Mouse (Mus musculus) urinary bladder, adult 2 months (tissue): Measurements from ENCODE around the gene Plekhh3. TPM values are rescaled to one million over a fixed set of nuclear protein-coding genes. Genes with fewer than 3 reads are reported as not detected.
"Not testable (repeated sequence)": the region's sequence is repeated elsewhere in the genome, so short reads cannot be mapped to it uniquely, and the experiment has no call there.

Experiments
- DNase-seq: peaks from one replicate; pipeline ENCODE4 v3.0.0; 2022; ENCODE audit warnings: low spot score
- polyA plus RNA-seq: library from polyadenylated mRNA; depleted of rRNA; stranded (reverse); fragments of >200 nt; gene quantifications from 2 replicates; pipeline ENCODE4 v1.2.3, GENCODE M21; 2012

The Plekhh3 gene
- polyA plus RNA-seq, 1 experiment: 33.9 TPM

DNA sequence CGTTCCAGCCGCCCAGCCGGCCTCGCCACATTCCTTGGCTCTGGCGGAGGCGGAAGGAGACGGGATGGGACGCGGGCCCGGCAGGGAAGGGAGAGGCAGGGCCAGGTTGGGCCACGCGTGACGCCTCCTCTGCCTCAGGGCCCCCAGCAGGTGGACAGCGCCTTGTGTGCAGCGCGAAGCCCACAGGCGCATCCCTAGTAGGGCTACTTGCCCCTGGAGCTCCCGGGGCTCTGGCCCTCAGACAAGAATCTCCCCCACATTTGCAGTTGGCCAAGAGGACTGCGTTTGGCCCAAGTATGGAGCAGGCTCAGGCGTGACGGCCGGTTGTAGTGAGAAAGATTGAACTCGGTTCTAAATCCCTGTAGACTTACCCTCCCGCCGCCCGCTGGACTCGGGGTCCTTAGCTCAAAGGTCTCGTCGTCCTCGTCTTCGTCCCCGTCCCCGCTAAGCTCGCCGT is 769 bp downstream of the Plekhh3 start, which contains the start of gene Cntnap1:
Gene Cntnap1 (plus strand): TSS at position 170 of the 457 bp plus-strand sequence.
- DNase-seq: peak; percentile 77

DNA sequence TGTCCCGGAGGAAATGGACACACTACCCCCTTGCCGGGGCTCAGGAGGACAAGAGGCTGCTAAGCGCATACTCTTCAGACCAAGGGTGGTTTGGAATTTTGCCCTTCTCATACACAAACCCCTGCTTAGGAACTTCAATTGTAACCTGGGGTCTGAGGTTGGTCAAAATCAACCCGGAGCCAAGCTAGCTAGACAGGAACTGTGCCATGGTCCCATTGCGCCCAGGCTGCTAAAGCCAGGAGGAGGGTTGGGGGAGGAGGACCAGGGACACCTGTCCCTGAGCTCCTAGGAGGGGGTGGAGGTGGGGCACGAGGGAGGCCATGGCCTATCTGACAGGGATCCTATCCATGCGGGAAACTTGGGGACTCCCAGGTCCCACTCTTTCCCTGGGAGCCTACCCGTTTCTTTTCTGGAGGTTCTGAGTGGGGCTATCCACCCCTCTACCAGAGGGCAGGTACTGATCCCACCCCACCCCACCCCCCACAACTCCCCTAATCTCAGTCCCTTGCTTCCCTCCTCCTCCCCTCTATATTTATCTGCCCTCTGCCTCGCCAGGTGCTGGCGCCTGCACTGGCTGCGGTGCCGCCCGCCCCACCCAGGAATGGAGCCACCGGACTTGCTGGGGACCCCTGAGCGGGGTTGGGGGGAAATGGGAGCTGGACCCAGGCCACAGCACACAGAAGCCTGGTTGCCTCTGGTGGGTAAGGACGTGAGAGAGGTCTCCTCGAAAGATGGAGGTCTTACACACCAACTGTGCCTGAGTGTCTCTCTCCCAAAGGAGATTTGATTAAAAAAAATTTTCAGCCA is 1.6 kb downstream of the Plekhh3 start:
- peak; percentile 42 for DNase-seq

- no peak for DNase-seq
Measured at GRCm38 (mm10) chr11:101168301-101168980, 2.7 kb downstream of the Plekhh3 start.

DNA sequence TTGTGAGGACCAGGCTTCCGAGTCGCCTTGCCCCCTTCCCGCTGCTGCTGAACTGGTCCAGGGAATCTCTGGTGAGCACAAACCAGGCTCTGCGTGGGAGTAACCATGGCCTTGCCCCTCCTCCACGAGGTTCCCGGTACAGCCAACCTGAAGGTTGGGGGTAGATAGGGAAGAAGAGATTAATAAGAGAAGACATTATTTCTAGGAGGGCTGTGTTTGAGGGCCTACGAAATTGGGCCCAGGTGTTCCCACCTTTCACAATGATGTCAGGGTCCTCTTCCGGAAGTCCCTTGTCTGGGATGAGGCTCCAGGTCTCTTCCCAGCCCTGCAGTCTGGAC is 3.2 kb downstream of the Plekhh3 start:
- no peak for DNase-seq

DNA sequence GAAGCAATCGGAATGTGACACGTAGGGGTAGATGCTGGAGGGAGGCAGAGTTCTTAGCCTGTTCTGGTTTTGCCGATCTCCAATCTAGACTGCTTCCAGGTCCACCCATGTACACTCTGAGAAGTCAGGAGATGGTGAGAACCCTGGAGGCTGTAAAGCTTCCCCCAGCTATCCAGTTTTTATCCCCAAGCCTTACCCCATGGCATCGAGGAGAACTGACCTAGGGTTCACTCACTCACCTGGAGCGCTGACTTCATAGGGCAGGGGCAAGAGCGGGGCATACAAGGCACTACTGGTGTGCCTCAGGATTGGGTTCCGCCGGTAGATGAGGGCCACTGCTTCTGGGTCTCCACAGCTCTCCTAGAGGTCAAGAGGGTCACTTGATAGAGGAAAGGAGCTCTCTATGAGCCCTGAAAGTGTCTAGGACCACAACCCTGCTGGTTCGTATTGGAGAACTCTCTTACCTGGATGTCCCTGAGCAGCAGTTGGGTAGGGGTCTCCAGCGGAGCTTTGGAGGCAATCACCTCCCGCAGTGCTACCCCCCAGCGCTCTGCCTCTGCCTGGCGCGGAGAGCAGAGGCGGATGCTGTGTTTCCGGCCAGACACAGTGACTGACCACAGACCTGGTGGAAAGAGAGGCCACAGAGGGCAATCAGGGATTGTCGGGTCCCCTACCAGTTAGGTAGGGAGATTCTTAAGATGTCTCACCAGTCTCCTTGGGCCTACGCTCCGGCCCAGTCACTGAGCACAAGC is 3.8 kb downstream of the Plekhh3 start:
- no peak for DNase-seq

DNA sequence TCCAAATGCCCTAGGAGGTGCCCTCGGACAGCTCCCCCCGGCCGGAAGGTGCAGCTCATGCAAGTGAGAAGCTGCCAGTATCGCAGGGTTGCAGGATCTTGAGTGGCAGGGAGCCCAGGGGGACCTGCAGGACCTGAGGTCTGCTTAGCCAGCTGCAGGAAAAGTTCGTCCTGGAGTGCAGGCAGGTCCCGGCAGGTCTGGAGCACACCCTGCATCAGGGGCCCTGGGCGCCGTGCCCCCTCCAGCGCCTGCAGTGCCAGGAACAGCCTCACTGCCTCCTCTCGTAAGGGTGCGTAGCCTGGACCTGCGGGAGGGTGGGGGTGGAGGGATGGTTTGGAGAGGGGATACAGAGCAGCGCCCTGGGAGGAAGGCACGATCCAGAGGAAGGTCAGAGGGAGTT is 4.8 kb downstream of the Plekhh3 start:
- peak; percentile 25 for DNase-seq

DNA sequence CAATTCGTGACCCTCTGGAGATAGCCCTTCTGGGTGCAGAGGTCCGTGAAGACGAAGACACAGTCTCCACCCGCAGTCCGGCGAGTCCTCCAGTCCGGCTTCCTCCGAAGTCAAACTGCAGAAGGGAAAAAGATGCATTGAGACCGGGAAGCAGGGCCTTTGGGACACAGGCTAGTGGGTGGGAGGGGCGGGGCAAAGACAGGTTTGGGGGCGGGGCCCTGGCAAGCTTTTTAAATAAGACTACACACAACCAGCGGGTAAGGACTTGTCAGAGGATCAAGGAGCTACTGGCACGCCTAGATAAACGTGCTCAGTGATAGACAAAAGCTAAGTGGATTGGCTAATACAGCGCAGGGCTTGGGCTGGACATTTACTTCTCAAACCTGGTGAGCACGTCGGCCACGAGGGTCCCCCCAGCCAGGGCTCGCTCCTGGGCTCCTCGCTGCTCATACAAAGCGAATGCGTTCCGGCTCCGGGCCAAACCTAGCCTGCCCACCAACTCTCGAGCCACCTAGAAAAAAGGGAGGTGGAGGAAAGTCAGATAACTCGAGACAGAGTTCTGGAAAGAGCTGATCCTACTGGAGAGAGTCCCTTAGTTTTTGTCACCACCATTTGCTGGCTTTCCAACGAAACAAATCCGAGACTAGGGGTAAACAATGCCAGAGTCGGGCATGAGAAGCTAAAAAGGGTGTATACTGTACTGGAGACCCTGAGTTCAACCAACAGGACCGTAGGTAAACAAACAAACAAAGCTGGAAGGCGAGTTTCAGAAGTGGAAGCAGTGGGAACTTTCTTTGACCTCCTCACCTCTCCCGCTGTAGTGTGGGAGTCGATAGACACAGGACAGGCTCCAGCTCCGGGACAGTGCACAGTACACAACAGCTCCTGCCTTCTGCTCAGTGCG is 6.2 kb downstream of the Plekhh3 start:
- DNase-seq: no peak

DNA sequence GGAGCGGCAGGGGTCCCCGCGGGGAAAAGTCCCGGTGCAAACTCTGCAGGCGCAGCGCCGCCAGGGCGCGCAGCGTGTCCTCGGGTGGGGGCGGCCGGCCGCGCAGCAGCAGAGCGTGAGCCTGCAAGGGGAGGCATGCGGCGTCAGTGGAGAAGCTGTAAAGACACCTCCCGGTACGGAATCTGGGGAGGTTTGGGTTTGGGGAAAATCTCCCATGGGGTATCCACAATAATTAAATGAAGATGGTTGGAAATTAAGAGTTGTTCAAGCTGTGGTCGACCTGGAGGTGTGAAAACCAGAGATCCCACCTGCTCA is 6.8 kb downstream of the Plekhh3 start:
- DNase-seq: no peak

GRCm38 (mm10) chr11:101163476-101164350 is 7.4 kb downstream of the Plekhh3 start:
- DNase-seq: no peak

- no peak for DNase-seq
Measured at GRCm38 (mm10) chr11:101162772-101163171, 8.4 kb downstream of the Plekhh3 start.

- DNase-seq: no peak
Measured at GRCm38 (mm10) chr11:101162301-101162700, 8.8 kb downstream of the Plekhh3 start.

GRCm38 (mm10) chr11:101161551-101161950 is 9.6 kb downstream of the Plekhh3 start:
- DNase-seq: no peak

DNA sequence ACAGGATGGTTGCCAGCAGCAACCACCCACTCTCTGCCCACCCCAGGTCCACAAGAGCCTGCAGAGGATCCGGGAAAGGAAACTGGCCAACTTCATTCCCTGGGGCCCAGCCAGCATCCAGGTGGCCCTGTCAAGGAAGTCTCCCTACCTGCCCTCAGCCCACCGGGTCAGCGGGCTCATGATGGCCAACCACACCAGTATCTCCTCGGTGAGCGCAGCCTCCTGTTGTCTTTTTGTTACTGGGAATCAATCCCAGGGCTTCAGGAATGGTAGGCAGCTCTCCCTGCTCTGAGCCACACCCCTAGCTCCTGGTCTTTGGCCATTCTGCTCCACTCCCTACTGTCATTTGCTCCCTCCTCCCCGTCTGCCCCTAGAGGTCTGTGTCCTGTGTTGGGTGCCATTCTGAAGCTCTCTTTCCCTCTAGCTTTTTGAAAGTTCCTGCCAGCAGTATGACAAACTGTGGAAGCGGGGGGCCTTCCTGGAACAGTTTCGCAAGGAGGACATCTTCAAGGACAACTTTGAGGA is 10.1 kb downstream of the Plekhh3 start:
- not testable (repeated sequence) for DNase-seq

GRCm38 (mm10) chr11:101160151-101160550 is 11.0 kb downstream of the Plekhh3 start:
- not testable (repeated sequence) for DNase-seq

- DNase-seq: no peak
Measured at GRCm38 (mm10) chr11:101155728-101156371, 15.3 kb downstream of the Plekhh3 start, which contains the start of gene Tubg2. Tubg2 (plus strand) TSS chr11:101155907.

DNA sequence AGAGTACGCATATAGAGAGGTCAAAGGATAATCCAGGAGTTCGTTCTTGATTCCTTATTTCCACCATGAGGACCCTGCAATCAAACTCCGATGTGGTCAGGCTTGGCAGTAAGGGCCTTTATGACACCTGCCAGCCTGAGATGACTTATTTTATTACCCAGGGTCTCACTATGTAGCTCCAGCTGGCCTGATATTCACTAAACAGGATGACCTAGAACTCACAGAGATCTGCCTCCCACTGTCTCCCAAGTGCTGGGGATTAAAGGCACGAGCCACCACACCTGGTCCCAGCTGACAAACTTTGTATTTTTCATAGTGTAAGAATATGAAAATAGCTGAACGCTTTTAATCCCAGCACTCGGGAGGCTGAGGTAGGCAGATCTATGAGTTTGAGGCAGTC is 16.0 kb downstream of the Plekhh3 start:
- DNase-seq: no peak

- DNase-seq: no peak
Measured at GRCm38 (mm10) chr11:101154648-101155047, 16.5 kb downstream of the Plekhh3 start.

DNA sequence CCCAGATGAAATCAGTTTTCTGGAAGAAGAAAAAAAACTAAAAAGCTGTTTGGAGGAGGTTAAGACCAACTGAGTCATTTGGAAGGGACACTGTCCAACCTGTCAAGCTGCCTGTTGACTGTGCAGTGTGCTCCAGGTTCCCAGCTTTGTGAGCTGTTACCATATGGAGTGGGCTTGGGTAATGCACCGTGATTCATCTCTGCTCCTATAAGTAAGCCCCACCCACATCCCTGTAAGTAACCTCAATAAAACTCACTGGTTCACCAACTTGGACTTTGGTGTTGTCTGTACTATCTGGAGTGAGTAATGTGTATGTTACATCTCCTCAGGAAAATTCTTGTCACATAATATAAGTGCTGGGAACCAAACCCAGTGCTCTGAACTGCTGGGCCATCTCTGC is 18.3 kb downstream of the Plekhh3 start:
- DNase-seq: no peak

- DNase-seq: no peak
Measured at GRCm38 (mm10) chr11:101151063-101151462, 20.1 kb downstream of the Plekhh3 start.
